Mouse (Mus musculus) Patski (cell line): ENCODE results near the gene Acox1. TPM values are rescaled to one million over a fixed set of nuclear protein-coding genes. Genes with fewer than 3 reads are reported as not detected.

Experiments used
- ATAC-seq: fragments of 100-300 bp; one replicate; pipeline ENCODE4 v1.8.0; 2021
- CTCF ChIA-PET: fragments of 350-600 bp; sonication (Branson Sonifier 250); formaldehyde crosslinking; loops from one replicate; lab custom pipeline; 2022; ENCODE audit warnings: inconsistent platforms; lab: Charles Lee
- POLR2A ChIA-PET: fragments of 350-600 bp; sonication (Branson Sonifier 250); formaldehyde crosslinking; loops from one replicate; lab custom pipeline; 2022; ENCODE audit warnings: antibody characterized with exemption, inconsistent platforms; lab: Charles Lee
- DNase-seq: peaks from one replicate; pipeline ENCODE4 v3.0.0-alpha.2; 2011; ENCODE audit warnings: low read depth, low spot score
- H3K27me3 ChIP-seq: fragments of 371-371 bp; one replicate; pipeline ENCODE4 v1.5.1; 2021
- CTCF ChIP-seq: fragments of 100-300 bp; IDR thresholded peaks from one replicate; pipeline ENCODE4 v1.5.1; 2021
- in situ Hi-C: fragments of 300-500 bp; cut with MboI; formaldehyde crosslinking; loops from 3 replicates; pipeline ENCODE4 v1.11.1; 2018; ENCODE audit warnings: low pct_unique_long_range_greater_than_20kb, mixed read lengths
- polyA plus RNA-seq: library from polyadenylated mRNA; unstranded; gene quantifications from one replicate; pipeline ENCODE4 v1.2.3, GENCODE M21; 2021

Acox1 gene
- polyA plus RNA-seq, 1 experiment from 2014 or later, result 67.1 TPM

- CTCF ChIA-PET, result no interaction called here
- TF ChIP-seq CTCF, result no peak
- in situ Hi-C loops, result no loop called here
Observed at GRCm38 (mm10) chr11:116171959-116172358, 26.9 kb downstream of the Acox1 start.

DNA sequence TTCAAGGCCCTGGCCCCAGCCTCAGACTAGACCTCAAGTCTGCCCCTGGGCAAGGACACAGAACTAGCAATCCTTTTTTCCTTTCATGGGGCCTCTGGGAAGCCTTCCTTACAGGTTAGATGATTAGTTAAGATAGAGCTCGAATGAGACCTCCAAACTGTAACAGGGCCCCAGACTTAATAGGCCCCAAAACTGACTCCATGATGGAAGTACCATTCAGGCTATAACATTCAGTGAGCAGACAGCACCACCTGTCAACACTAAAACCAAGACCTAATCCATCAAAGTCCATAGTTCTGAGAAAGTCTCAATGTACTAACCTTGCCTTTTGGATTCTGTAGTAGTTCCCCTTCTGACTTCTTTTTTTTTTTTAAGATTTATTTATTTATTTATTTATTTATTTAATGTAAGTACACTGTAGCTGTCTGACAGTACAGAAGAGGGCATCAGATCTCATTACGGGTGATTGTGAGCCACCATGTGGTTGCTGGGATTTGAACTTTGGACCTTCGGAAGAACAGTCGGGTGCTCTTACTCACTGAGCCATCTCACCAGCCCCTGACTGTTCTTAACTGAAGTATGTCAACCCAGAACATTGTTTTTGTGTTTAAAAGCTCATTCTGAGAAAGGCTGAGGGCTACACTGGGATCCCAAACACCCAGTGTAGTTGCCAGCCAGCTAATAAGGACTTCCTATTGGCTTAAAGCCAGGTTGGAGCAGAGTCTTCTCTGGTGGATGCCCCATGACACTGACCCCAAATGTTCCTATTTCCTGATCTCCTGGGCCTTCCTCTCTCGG, 28.6 kb downstream of the Acox1 start:
- TF ChIP-seq CTCF, result no peak
- no peaks in the 10 kb centered on the region for H3K27me3 ChIP-seq
- ChIA-PET POLR2A (no interaction called here), CTCF (interaction anchor here (1.0 kb wide), 1 partner anchor 31 kb away, joined by 3 read pairs; the partner anchor contains the start of gene Mrpl38)
- ATAC-seq (no peak), DNase-seq (no peak)
- in situ Hi-C loops, result no loop called here

More at GRCm38 (mm10) chr11:116171959-116172358, 26.9 kb downstream of the Acox1 start:
- POLR2A ChIA-PET, result no interaction called here
- DNase-seq (no peak), ATAC-seq (no peak)
- no peaks in the 10 kb centered on the region for H3K27me3 ChIP-seq

DNA sequence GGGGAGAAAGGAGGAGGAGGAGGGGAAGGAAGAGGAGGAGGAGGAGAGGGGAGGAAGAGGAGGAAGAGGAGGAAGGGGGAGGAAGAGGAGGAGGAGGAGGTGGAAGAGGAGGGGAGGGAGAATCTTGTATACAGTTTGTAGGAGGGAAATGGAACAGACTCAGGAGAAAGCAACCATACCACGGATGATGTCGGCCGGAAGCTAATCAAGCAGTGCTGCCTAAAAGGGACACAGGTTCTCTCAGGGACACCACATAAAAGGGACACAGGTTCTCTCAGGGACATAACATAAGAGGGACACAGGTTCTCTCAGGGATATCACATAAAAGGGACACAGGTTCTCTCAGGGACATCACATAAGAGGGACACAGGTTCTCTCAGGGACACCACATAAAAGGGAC, 29.6 kb downstream of the Acox1 start:
- no peak for TF ChIP-seq CTCF
- no peaks in the 10 kb centered on the region for H3K27me3 ChIP-seq
- no peak for ATAC-seq
- ChIA-PET CTCF (no interaction called here), POLR2A (interaction anchor here (0.6 kb wide), 1 partner anchor 46 kb away, joined by 3 read pairs; no protein-coding TSS in a partner anchor)
- DNase-seq, result no peak
- in situ Hi-C loops, result no loop called here

DNA sequence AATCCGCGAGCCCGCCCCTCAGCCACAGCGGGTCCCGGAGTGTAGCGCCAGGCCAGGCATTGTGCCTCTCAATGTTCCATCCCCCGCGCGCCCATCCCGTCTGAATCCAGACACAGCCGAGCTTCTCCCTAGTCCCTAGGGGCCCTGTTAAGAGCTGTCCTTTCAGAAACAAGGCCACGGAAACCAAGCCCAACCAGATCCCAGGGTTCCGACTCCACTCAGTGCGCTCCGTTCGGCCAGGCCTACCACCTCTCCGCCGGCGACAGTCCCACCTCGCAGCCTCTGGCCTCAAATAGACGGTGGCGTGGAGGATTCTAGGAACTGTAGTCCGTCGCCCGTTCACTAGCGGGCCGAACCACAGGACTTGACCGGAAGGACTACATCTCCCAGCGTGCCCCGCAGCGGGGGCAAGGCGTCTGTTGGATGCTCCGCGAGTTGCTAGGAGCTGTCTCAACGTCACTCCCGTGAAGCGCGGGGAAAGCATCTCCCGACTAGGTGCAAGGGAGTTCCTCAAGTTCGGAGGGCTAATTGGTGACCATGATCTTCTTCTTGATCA, 30.9 kb downstream of the Acox1 start, which contains the start of gene Fbf1:
Gene Fbf1 (minus strand): TSS at position 283 of the 556 bp plus-strand sequence.
- POLR2A ChIA-PET, result interaction anchor here (0.6 to 3.3 kb wide), 4 partner anchors 17 to 32 kb away, joined by 3 to 12 read pairs (median 4); no protein-coding TSS in a partner anchor
- ATAC-seq, result peak; percentile 91

DNA sequence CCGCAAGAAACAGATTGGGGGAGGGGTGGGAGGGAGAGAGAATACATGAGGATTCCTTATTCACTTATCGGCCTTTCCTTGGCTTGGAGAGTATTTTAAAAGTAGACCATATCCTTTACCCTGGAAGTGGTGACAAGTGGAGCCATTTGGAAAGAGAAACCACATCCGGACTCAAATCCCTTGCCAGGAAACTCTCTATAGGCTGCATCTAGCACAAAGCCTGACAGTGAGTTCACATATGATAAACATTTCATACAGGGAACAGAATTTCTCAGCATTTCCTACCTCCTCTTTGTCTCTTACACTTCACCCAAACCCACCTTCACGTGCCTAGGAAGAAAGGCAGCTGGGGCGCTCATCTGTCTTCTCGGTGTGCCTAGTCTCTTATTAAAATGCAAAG, 31.6 kb downstream of the Acox1 start:
- ChIA-PET POLR2A (interaction anchor here (0.7 to 3.3 kb wide), 2 partner anchors 19 to 32 kb away, joined by 4 to 12 read pairs; no protein-coding TSS in a partner anchor), CTCF (interaction anchor here (1.8 kb wide), 1 partner anchor 19 kb away, joined by 5 read pairs; no protein-coding TSS in a partner anchor)
- TF ChIP-seq CTCF, result no peak
- in situ Hi-C loops, result no loop called here
- ATAC-seq (no peak), DNase-seq (no peak)
- H3K27me3 ChIP-seq, result no peaks in the 10 kb centered on the region

More for the DNA sequence above, 30.9 kb downstream of the Acox1 start, which contains the start of gene Fbf1:
- CTCF ChIA-PET, result interaction anchor here (1.1 to 1.8 kb wide), 2 partner anchors 18 to 29 kb away, joined by 5 read pairs; partner anchors contain the start of gene Mrpl38
- no peak for TF ChIP-seq CTCF
- in situ Hi-C loops, result no loop called here
- H3K27me3 ChIP-seq, result no peaks in the 10 kb centered on the region
- DNase-seq, result peak; percentile 72

DNA sequence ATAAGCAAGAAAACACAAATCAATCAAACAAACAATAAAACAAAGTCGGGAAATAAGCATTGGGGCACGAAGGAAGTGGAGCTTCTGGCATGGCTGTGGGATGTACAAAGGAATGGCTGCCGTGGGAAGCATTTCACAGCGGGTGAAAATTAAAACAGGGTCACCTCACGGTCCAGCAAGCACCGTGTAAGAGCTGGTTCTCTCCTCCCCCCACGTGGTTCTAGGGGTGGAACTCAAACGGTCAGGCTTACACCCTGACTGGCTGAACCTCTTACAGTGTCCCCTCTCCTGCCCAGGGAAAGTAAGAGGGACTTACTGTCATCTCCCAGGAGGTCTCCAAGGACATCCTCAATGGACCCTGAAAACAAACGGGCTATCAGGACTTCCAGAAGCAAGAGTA, 35.8 kb downstream of the Acox1 start:
- ChIA-PET POLR2A (interaction anchor here (0.9 to 1.7 kb wide), 2 partner anchors 10 to 11 kb away, joined by 3 to 5 read pairs; no protein-coding TSS in a partner anchor), CTCF (interaction anchor here (1.1 to 1.7 kb wide), 2 partner anchors 14 to 24 kb away, joined by 3 to 6 read pairs; partner anchors contain the start of gene Mrpl38)
- no peaks in the 10 kb centered on the region for H3K27me3 ChIP-seq
- ATAC-seq (no peak), DNase-seq (no peak)
- TF ChIP-seq CTCF, result no peak
- in situ Hi-C loops, result no loop called here

DNA sequence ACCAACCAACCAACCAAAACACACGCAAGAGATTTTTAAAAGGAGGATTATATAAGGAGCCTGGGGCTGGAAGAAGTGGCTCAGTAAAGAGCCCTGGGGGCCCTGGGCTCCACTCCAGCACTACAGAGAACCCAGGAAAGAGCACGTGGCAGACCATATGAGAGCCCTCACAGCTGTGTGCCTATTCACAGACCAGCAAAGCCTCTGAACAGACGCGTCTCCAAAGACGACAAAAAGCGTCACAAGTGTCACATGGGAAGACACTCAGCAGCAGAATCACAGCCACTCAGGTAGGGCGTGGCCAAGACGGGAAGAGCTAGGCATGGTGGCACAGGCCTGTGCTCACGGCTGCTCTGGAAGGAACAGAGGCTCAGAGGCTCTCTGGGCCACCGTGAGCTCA, 36.7 kb downstream of the Acox1 start:
- ChIA-PET CTCF (interaction anchor here (1.1 to 1.7 kb wide), 2 partner anchors 13 to 23 kb away, joined by 3 to 6 read pairs; partner anchors contain the start of gene Mrpl38), POLR2A (interaction anchor here (1.7 kb wide), 1 partner anchor 10 kb away, joined by 5 read pairs; no protein-coding TSS in a partner anchor)
- DNase-seq, result no peak
- no peak for ATAC-seq
- H3K27me3 ChIP-seq, result no peaks in the 10 kb centered on the region
- no peak for TF ChIP-seq CTCF
- in situ Hi-C loops, result no loop called here

DNA sequence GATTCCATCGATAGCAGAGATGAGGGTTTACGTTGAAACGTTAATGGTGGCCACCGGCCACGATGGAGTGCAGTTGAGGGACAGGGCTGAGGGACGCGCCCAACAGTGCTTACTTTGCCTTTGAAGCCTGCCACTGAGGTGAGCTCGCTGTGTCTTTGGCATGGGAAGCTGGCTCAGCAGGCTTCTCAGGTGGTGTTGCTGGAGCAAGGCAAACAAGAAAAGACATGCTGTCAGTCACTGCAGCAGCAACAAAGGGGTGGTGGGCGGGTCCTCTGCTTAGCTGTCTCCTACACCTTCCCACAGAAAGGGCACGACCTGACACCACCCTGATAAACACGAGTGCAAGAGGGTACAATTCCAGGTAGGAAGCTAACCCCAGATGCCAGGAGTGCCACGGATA, 37.5 kb downstream of the Acox1 start:
- no peak for DNase-seq
- TF ChIP-seq CTCF, result no peak
- no peak for ATAC-seq
- CTCF ChIA-PET, result interaction anchor here (1.7 kb wide), 1 partner anchor 22 kb away, joined by 6 read pairs; the partner anchor contains the start of gene Mrpl38
- H3K27me3 ChIP-seq, result no peaks in the 10 kb centered on the region
- POLR2A ChIA-PET, result interaction anchor here (0.8 to 1.7 kb wide), 2 partner anchors 9 to 36 kb away, joined by 3 to 5 read pairs; no protein-coding TSS in a partner anchor
- in situ Hi-C loops, result no loop called here

- ATAC-seq (no peak), DNase-seq (no peak)
- TF ChIP-seq CTCF, result no peak
- in situ Hi-C loops, result no loop called here
- ChIA-PET CTCF (interaction anchor here (1.0 kb wide), 1 partner anchor 11 kb away, joined by 3 read pairs; no protein-coding TSS in a partner anchor), POLR2A (interaction anchor here (0.7 kb wide), 1 partner anchor 17 kb away, joined by 3 read pairs; no protein-coding TSS in a partner anchor)
- H3K27me3 ChIP-seq, result no peaks in the 10 kb centered on the region
Observed at GRCm38 (mm10) chr11:116150960-116151359, 47.9 kb downstream of the Acox1 start.

GRCm38 (mm10) chr11:116149341-116149740, 49.5 kb downstream of the Acox1 start:
- no peaks in the 10 kb centered on the region for H3K27me3 ChIP-seq
- ChIA-PET CTCF (interaction anchor here (1.0 to 1.6 kb wide), 3 partner anchors 10 to 13 kb away, joined by 3 to 6 read pairs (median 4); partner anchors contain the start of gene Mrpl38), POLR2A (interaction anchor here (2.9 kb wide), 1 partner anchor 18 kb away, joined by 12 read pairs; the partner anchor contains the start of gene Fbf1)
- no peak for TF ChIP-seq CTCF
- ATAC-seq (no peak), DNase-seq (no peak)
- in situ Hi-C loops, result loop anchor here (5.0 kb wide), 1 partner anchor 68 kb away; no protein-coding TSS in a partner anchor
